Comparison of ENCODE assay signal across 9 mouse cellular contexts in genomic region chr8:123992587-123992986, GRCm38 (mm10). TPM values are rescaled to one million over a fixed set of nuclear protein-coding genes. Genes with fewer than 3 reads are reported as not detected.
DNase-seq lines count a peak whose midpoint lies in the region; ATAC-seq and TF ChIP-seq lines count a peak whose summit lies in the region.
"Had no signal": no experiment of that assay in that cellular context is flagged by ENCODE, and none has a peak within 500 bp of the region (broad histone marks: within the 10 kb centered on the region; RNA-seq: fewer than 3 reads in every experiment).

No protein-coding gene starts in this region.

- ATAC-seq in megakaryocyte, adult 5-6 weeks (ENCODE audit: poor library complexity, severe bottlenecking): peak; percentile 21; the same call in 1 of the 2 replicates

- no peak for DNase-seq in cerebellum, adult 2 months
- DNase-seq in cerebellum, adult 8-10 months: no peak
- no peak for DNase-seq in layer of hippocampus, adult 2 months (ENCODE audit: low spot score in 2 of 2)
- DNase-seq in layer of hippocampus, postnatal 10 days (ENCODE audit: low spot score in 2 of 2): no peak
- DNase-seq in brain, embryonic 14.5 days (ENCODE audit: low read depth): peak; percentile 47
- no peak for DNase-seq in embryo, embryonic 10 days (ENCODE audit: low spot score)
- DNase-seq in gastrocnemius, adult 8-10 months (ENCODE audit: low spot score in 2 of 2): no peak
- DNase-seq: layer of hippocampus, adult 9-11 months had no signal

- TF ChIP-seq CTCF in cerebellum, adult 2 months (IDR thresholded peaks at IDR 0.05; ENCODE audit: borderline replicate concordance, insufficient read depth, low read depth, low read length): peak; percentile 20; the same call in 1 of the 2 replicates
- peak; percentile 58 for TF ChIP-seq CTCF in layer of hippocampus, adult 2 months (conservative IDR thresholded peaks at IDR 0.05)
- no peak for TF ChIP-seq CTCF in brain, embryonic 14.5 days (IDR thresholded peaks at IDR 0.05; ENCODE audit: borderline replicate concordance, extremely low read depth, insufficient read depth, insufficient read length)

- no peak for TF ChIP-seq POLR2A in cerebellum, adult 2 months (IDR thresholded peaks at IDR 0.05; ENCODE audit: borderline replicate concordance, insufficient read depth, low read length)
- TF ChIP-seq POLR2A in brain, embryonic 14.5 days (IDR thresholded peaks at IDR 0.05; ENCODE audit: borderline replicate concordance, extremely low read depth, insufficient read depth, insufficient read length, poor library complexity, severe bottlenecking): no peak

- WGBS in cerebellum, adult 2 months: 79% methylated on average over 8 of the region's 8 CpGs

- H3K27ac ChIP-seq in cerebellum, adult 2 months (ENCODE audit: insufficient read depth, low read length): no peak overlapping the region
- H3K27ac ChIP-seq in layer of hippocampus, adult 2 months: no peak overlapping the region

- H3K4me3 ChIP-seq in cerebellum, adult 2 months (replicated peaks; ENCODE audit: insufficient read depth, low read depth, low read length): no peak overlapping the region
- H3K4me3 ChIP-seq in layer of hippocampus, adult 2 months: no peak overlapping the region

- no peaks in the 10 kb centered on the region for H3K27me3 ChIP-seq in cerebellum, adult 2 months (ENCODE audit: control insufficient read depth, insufficient read depth, low read length)

- H3K4me1 ChIP-seq in cerebellum, adult 2 months (ENCODE audit: control insufficient read depth, insufficient read depth, low read length): no peaks in the 10 kb centered on the region

RNA-seq across cellular contexts. Expression of gene Abcb10, which starts 9.7 kb away (rescaled TPM):
- 21.0 and 22.0 TPM in 2 replicates for polyA plus RNA-seq in cerebellum, adult 2 months (2012; rRNA removed)
- 10 to 100 TPM; 16.9 to 17.9 TPM for total RNA-seq in layer of hippocampus, adult 2 months (2021)
- total RNA-seq in layer of hippocampus, postnatal 10 days (2021): 10 to 100 TPM; 21.7 to 25.0 TPM
- 16.0 and 19.5 TPM in 2 replicates for polyA plus RNA-seq in brain, embryonic 14.5 days (2012; rRNA removed)
- 5.0 and 7.5 TPM in 2 replicates for total RNA-seq in megakaryocyte, adult 5-6 weeks (2015)
- total RNA-seq in megakaryocyte, adult 5-6 weeks (2017): 8.5 and 9.0 TPM in 2 replicates
- 10 to 100 TPM; 17.4 to 19.4 (median 18.9) TPM for total RNA-seq in gastrocnemius, adult 8-10 months (2022)

RNA-seq across cellular contexts. Expression of gene Taf5l, which starts 28.6 kb away (rescaled TPM):
- 18.9 TPM in 2 replicates for polyA plus RNA-seq in cerebellum, adult 2 months (2012; rRNA removed)
- 10 to 100 TPM; 21.1 to 21.9 TPM for total RNA-seq in layer of hippocampus, adult 2 months (2021)
- 10 to 100 TPM; 23.3 to 23.4 TPM for total RNA-seq in layer of hippocampus, postnatal 10 days (2021)
- polyA plus RNA-seq in brain, embryonic 14.5 days (2012; rRNA removed): 27.9 and 34.1 TPM in 2 replicates
- 14.5 and 15.3 TPM in 2 replicates for total RNA-seq in megakaryocyte, adult 5-6 weeks (2015)
- total RNA-seq in megakaryocyte, adult 5-6 weeks (2017): 14.6 and 19.6 TPM in 2 replicates
- 10 to 100 TPM; 13.0 to 16.3 (median 14.8) TPM for total RNA-seq in gastrocnemius, adult 8-10 months (2022)

RNA-seq across cellular contexts. Expression of gene Urb2, which starts 28.7 kb away (rescaled TPM):
- 6.9 and 7.3 TPM in 2 replicates for polyA plus RNA-seq in cerebellum, adult 2 months (2012; rRNA removed)
- total RNA-seq in layer of hippocampus, adult 2 months (2021): 10 to 100 TPM; 11.2 to 12.3 TPM
- total RNA-seq in layer of hippocampus, postnatal 10 days (2021): 10 to 100 TPM; 11.9 to 12.0 TPM
- polyA plus RNA-seq in brain, embryonic 14.5 days (2012; rRNA removed): 8.3 and 9.6 TPM in 2 replicates
- 5.5 and 6.6 TPM in 2 replicates for total RNA-seq in megakaryocyte, adult 5-6 weeks (2015)
- total RNA-seq in megakaryocyte, adult 5-6 weeks (2017): 4.2 and 5.4 TPM in 2 replicates
- 1 to 10 TPM; 5.7 to 7.4 (median 6.5) TPM for total RNA-seq in gastrocnemius, adult 8-10 months (2022)

RNA-seq across cellular contexts. Expression of gene Nup133, which starts 43.5 kb away (rescaled TPM):
- 21.8 and 23.4 TPM in 2 replicates for polyA plus RNA-seq in cerebellum, adult 2 months (2012; rRNA removed)
- 10 to 100 TPM; 21.0 to 25.7 TPM for total RNA-seq in layer of hippocampus, adult 2 months (2021)
- 10 to 100 TPM; 21.5 to 22.4 TPM for total RNA-seq in layer of hippocampus, postnatal 10 days (2021)
- 20.9 and 23.2 TPM in 2 replicates for polyA plus RNA-seq in brain, embryonic 14.5 days (2012; rRNA removed)
- total RNA-seq in megakaryocyte, adult 5-6 weeks (2015): 10.9 and 15.0 TPM in 2 replicates
- total RNA-seq in megakaryocyte, adult 5-6 weeks (2017): 15.3 and 17.4 TPM in 2 replicates
- 10 to 100 TPM in 2 of 4 experiments, 1 to 10 TPM in 2; 8.2 to 13.3 (median 11.2) TPM for total RNA-seq in gastrocnemius, adult 8-10 months (2022)
